Mouse (Mus musculus) lung, postnatal 0 days (tissue): Measurements from ENCODE around the gene C1qtnf1.

Source experiments
- CTCF ChIP-seq: IDR thresholded peaks from 2 replicates; pipeline ENCODE4 v1.5.1; 2016; ENCODE audit warnings: antibody characterized with exemption, mild to moderate bottlenecking
- EP300 ChIP-seq: IDR thresholded peaks from 2 replicates; pipeline ENCODE4 v1.6.1; 2016; ENCODE audit warnings: antibody characterized with exemption, mild to moderate bottlenecking, control low read depth

DNA sequence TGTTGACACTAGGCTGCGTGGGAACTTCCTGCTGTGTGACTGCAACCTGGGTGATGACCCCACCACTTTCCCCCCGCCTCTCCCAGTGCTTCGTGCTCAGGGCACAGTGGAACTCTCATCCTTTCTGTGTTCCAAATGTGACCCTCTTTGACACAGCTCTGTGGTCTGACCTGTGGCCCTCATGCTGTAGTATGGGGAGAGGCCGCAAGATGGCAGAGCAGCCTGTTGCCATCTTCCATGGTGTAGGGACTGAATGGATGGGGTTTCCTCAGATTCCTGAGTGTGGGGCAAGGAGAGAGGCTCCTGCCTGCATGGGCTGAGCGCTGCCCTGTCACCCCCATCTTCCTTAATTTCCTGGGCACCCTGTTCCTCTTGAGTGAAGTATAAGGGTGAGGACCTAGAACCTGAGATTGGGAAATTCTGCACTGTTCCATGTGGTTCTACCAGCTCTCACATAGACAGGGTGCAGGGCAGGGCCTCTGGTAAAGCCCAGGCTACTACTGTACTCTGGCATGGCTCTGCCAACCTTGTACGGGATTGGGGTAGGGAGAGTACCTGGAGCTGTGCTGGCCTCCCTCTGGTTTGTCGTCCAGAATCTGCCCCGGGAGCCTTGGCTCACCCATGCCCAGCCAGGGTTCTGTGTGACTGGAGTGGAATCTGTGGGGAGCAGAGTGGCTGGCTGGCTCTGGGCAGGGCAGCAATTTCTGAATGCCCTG, 60.3 kb downstream of the C1qtnf1 start:
- TF ChIP-seq CTCF (peak; percentile 48), EP300 (no peak)
